Mouse (Mus musculus) CD4-positive, CD25-positive, alpha-beta regulatory T cell, adult 4 months (primary cell): Measurements from ENCODE around the gene Gas2. TPM values are rescaled to one million over a fixed set of nuclear protein-coding genes. Genes with fewer than 3 reads are reported as not detected.

ENCODE experiments used
- polyA plus RNA-seq, 2 experiments: library from polyadenylated mRNA; unstranded; fragments of 100-300 nt; shearing (Covaris generic); gene quantifications; one replicate each; pipeline ENCODE4 v1.2.1; 2017

Gene Gas2
- polyA plus RNA-seq, 2 experiments from 2014 or later = 2.1 to 2.3 TPM

Other genes with a start within 250 kb of the Gas2 start
- gene Slc17a6, start 240.0 kb upstream of the Gas2 start, polyA plus RNA-seq = not detected
- gene Fancf, start 252 bp downstream of the Gas2 start, polyA plus RNA-seq = 1 to 10 TPM in 1 of 2 experiments, under 1 TPM in 1; 0.73 to 1.5 TPM
- gene Svip, start 144.0 kb downstream of the Gas2 start, polyA plus RNA-seq = 1 to 10 TPM in 1 of 2 experiments, under 1 TPM in 1; 0.44 to 1.3 TPM
- gene 1700015G11Rik, start 153.7 kb downstream of the Gas2 start, polyA plus RNA-seq = not detected